Mouse (Mus musculus): ENCODE results near the gene Akr1c13. TPM values are rescaled to one million over a fixed set of nuclear protein-coding genes. Genes with fewer than 3 reads are reported as not detected.
A peak's percentile ranks its signal among the peaks of the same experiment; 100 is the strongest.

The Akr1c13 gene
- 0.31 and 0.70 TPM in 2 replicates for polyA plus RNA-seq (2012; rRNA removed)
- 1.5 and 2.1 TPM in 2 replicates for polyA plus RNA-seq (2014; fragmentation: Nextera tagmentation; extraction: Ambion mirVana)

GRCm38 (mm10) chr13:4190904-4191303 lies at the start of gene Akr1c13:
Akr1c13 (plus strand) TSS chr13:4191150.
- Histone ChIP-seq H3K9ac (ENCODE audit: low read depth, low read length, severe bottlenecking) (no peak within 1 kb of the TSS), H3K4me3 (replicated peaks; ENCODE audit: low read length) (no peak within 1 kb of the TSS), H3K27me3 (ENCODE audit: control insufficient read depth, insufficient read depth, low read length) (no peaks in the 10 kb centered on the region), H3K9me3 (ENCODE audit: control insufficient read depth, low read length) (no peaks in the 10 kb centered on the region), H3K36me3 (ENCODE audit: control insufficient read depth, insufficient read depth, low read length) (no peaks in the 10 kb centered on the region), H3K27ac (replicated peaks; ENCODE audit: low read depth, low read length) (no peak within 1 kb of the TSS), H3K4me1 (ENCODE audit: control insufficient read depth, insufficient read depth, low read length) (no peaks in the 10 kb centered on the region), H3K4me2 (replicated peaks; ENCODE audit: low read depth, low read length, severe bottlenecking) (no peak within 1 kb of the TSS)
- WGBS = 49% methylated on average over 3 of the region's 3 CpGs
- DNase-seq (ENCODE audit: low spot score) (peak; percentile 11), ATAC-seq (ENCODE audit: low FRiP score, low read depth) (no peak)
- no peak for TF ChIP-seq POLR2A (IDR thresholded peaks at IDR 0.05; ENCODE audit: borderline replicate concordance, extremely low read depth, insufficient read depth, insufficient read length)

- Histone ChIP-seq H3K4me1 (ENCODE audit: control insufficient read depth, insufficient read depth, low read length) (no peaks in the 10 kb centered on the region), H3K9ac (ENCODE audit: low read depth, low read length, severe bottlenecking) (no peak overlapping the region), H3K27ac (replicated peaks; ENCODE audit: low read depth, low read length) (no peak overlapping the region), H3K9me3 (ENCODE audit: control insufficient read depth, low read length) (no peaks in the 10 kb centered on the region), H3K4me3 (replicated peaks; ENCODE audit: low read length) (no peak overlapping the region), H3K4me2 (replicated peaks; ENCODE audit: low read depth, low read length, severe bottlenecking) (no peak overlapping the region), H3K27me3 (ENCODE audit: control insufficient read depth, insufficient read depth, low read length) (no peaks in the 10 kb centered on the region), H3K36me3 (ENCODE audit: control insufficient read depth, insufficient read depth, low read length) (no peaks in the 10 kb centered on the region)
- WGBS = 68% methylated on average over 1 of the region's 1 CpGs
- ATAC-seq (ENCODE audit: low FRiP score, low read depth) (no peak), DNase-seq (ENCODE audit: low spot score) (no peak)
- TF ChIP-seq POLR2A (IDR thresholded peaks at IDR 0.05; ENCODE audit: borderline replicate concordance, extremely low read depth, insufficient read depth, insufficient read length) = no peak
Observed at GRCm38 (mm10) chr13:4144261-4144660, 46.7 kb upstream of the Akr1c13 start.

GRCm38 (mm10) chr13:4150518-4150917 lies 40.4 kb upstream of the Akr1c13 start, which contains the start of gene Akr1c18:
Akr1c18 (minus strand) TSS chr13:4150654.
- ATAC-seq (ENCODE audit: low FRiP score, low read depth) = no peak

GRCm38 (mm10) chr13:4152908-4153307 lies 38.0 kb upstream of the Akr1c13 start:
- H3K27ac ChIP-seq (replicated peaks; ENCODE audit: low read depth, low read length) = no peak overlapping the region
- no peaks in the 10 kb centered on the region for H3K9me3 ChIP-seq (ENCODE audit: control insufficient read depth, low read length)
- ATAC-seq (ENCODE audit: low FRiP score, low read depth) = no peak
- TF ChIP-seq POLR2A (IDR thresholded peaks at IDR 0.05; ENCODE audit: borderline replicate concordance, extremely low read depth, insufficient read depth, insufficient read length) = no peak
- no peaks in the 10 kb centered on the region for H3K36me3 ChIP-seq (ENCODE audit: control insufficient read depth, insufficient read depth, low read length)
- no peaks in the 10 kb centered on the region for H3K27me3 ChIP-seq (ENCODE audit: control insufficient read depth, insufficient read depth, low read length)
- no peak overlapping the region for H3K9ac ChIP-seq (ENCODE audit: low read depth, low read length, severe bottlenecking)
- H3K4me3 ChIP-seq (replicated peaks; ENCODE audit: low read length) = no peak overlapping the region
- no peak overlapping the region for H3K4me2 ChIP-seq (replicated peaks; ENCODE audit: low read depth, low read length, severe bottlenecking)
- H3K4me1 ChIP-seq (ENCODE audit: control insufficient read depth, insufficient read depth, low read length) = no peaks in the 10 kb centered on the region
- WGBS = 73% methylated on average over 2 of the region's 2 CpGs
- no peak for DNase-seq (ENCODE audit: low spot score)

More at GRCm38 (mm10) chr13:4150518-4150917, 40.4 kb upstream of the Akr1c13 start, which contains the start of gene Akr1c18:
- DNase-seq (ENCODE audit: low spot score) = no peak
- Histone ChIP-seq H3K4me3 (replicated peaks; ENCODE audit: low read length) (no peak within 1 kb of the TSS), H3K36me3 (ENCODE audit: control insufficient read depth, insufficient read depth, low read length) (no peaks in the 10 kb centered on the region), H3K27ac (replicated peaks; ENCODE audit: low read depth, low read length) (no peak within 1 kb of the TSS), H3K27me3 (ENCODE audit: control insufficient read depth, insufficient read depth, low read length) (no peaks in the 10 kb centered on the region), H3K9ac (ENCODE audit: low read depth, low read length, severe bottlenecking) (no peak within 1 kb of the TSS), H3K4me1 (ENCODE audit: control insufficient read depth, insufficient read depth, low read length) (no peaks in the 10 kb centered on the region), H3K4me2 (replicated peaks; ENCODE audit: low read depth, low read length, severe bottlenecking) (no peak within 1 kb of the TSS), H3K9me3 (ENCODE audit: control insufficient read depth, low read length) (no peaks in the 10 kb centered on the region)
- 83% methylated on average over 5 of the region's 5 CpGs for WGBS
- TF ChIP-seq POLR2A (IDR thresholded peaks at IDR 0.05; ENCODE audit: borderline replicate concordance, extremely low read depth, insufficient read depth, insufficient read length) = no peak

- ATAC-seq (ENCODE audit: low FRiP score, low read depth) (no peak), DNase-seq (ENCODE audit: low spot score) (no peak)
- Histone ChIP-seq H3K9ac (ENCODE audit: low read depth, low read length, severe bottlenecking) (no peak overlapping the region), H3K4me2 (replicated peaks; ENCODE audit: low read depth, low read length, severe bottlenecking) (no peak overlapping the region), H3K27me3 (ENCODE audit: control insufficient read depth, insufficient read depth, low read length) (no peaks in the 10 kb centered on the region), H3K4me1 (ENCODE audit: control insufficient read depth, insufficient read depth, low read length) (no peaks in the 10 kb centered on the region), H3K9me3 (ENCODE audit: control insufficient read depth, low read length) (no peaks in the 10 kb centered on the region), H3K36me3 (ENCODE audit: control insufficient read depth, insufficient read depth, low read length) (no peaks in the 10 kb centered on the region), H3K27ac (replicated peaks; ENCODE audit: low read depth, low read length) (no peak overlapping the region), H3K4me3 (replicated peaks; ENCODE audit: low read length) (no peak overlapping the region)
- no peak for TF ChIP-seq POLR2A (IDR thresholded peaks at IDR 0.05; ENCODE audit: borderline replicate concordance, extremely low read depth, insufficient read depth, insufficient read length)
- WGBS = 56% methylated on average over 3 of the region's 3 CpGs
Observed at GRCm38 (mm10) chr13:4153593-4153992, 37.4 kb upstream of the Akr1c13 start.

GRCm38 (mm10) chr13:4155286-4155685 lies 35.7 kb upstream of the Akr1c13 start:
- Histone ChIP-seq H3K27ac (replicated peaks; ENCODE audit: low read depth, low read length) (no peak overlapping the region), H3K4me1 (ENCODE audit: control insufficient read depth, insufficient read depth, low read length) (no peaks in the 10 kb centered on the region), H3K9me3 (ENCODE audit: control insufficient read depth, low read length) (no peaks in the 10 kb centered on the region), H3K27me3 (ENCODE audit: control insufficient read depth, insufficient read depth, low read length) (no peaks in the 10 kb centered on the region), H3K4me2 (replicated peaks; ENCODE audit: low read depth, low read length, severe bottlenecking) (no peak overlapping the region), H3K36me3 (ENCODE audit: control insufficient read depth, insufficient read depth, low read length) (no peaks in the 10 kb centered on the region), H3K9ac (ENCODE audit: low read depth, low read length, severe bottlenecking) (no peak overlapping the region), H3K4me3 (replicated peaks; ENCODE audit: low read length) (no peak overlapping the region)
- no peak for TF ChIP-seq POLR2A (IDR thresholded peaks at IDR 0.05; ENCODE audit: borderline replicate concordance, extremely low read depth, insufficient read depth, insufficient read length)
- ATAC-seq (ENCODE audit: low FRiP score, low read depth) (no peak), DNase-seq (ENCODE audit: low spot score) (no peak)
- WGBS = 63% methylated on average over 2 of the region's 2 CpGs

Data from limb, embryonic 14.5 days (tissue).